Mouse (Mus musculus): ENCODE results near the gene Atp2b4. TPM values are rescaled to one million over a fixed set of nuclear protein-coding genes. Genes with fewer than 3 reads are reported as not detected.
"Not testable (repeated sequence)": the region's sequence is repeated elsewhere in the genome, so short reads cannot be mapped to it uniquely, and the experiment has no call there.

Atp2b4 gene
- polyA plus RNA-seq, 1 experiment from 2014 or later: 25.3 TPM

GRCm38 (mm10) chr1:133692195-133692594 is 108.6 kb downstream of the Atp2b4 start:
- Histone ChIP-seq H3K9me3 (no peaks in the 10 kb centered on the region), H3K27ac (no peak overlapping the region), H3K9ac (no peak overlapping the region), H3K4me2 (no peak overlapping the region), H3K4me1 (peaks cover 40% of the 10 kb centered on the region), H3K27me3 (no peaks in the 10 kb centered on the region), H3K36me3 (no peaks in the 10 kb centered on the region), H3K4me3 (no peak overlapping the region)
- WGBS: 39% methylated on average over 4 of the region's 4 CpGs
- no peak for ATAC-seq (ENCODE audit: insufficient number of reproducible peaks, insufficient read depth, low FRiP score, low TSS enrichment, low read depth)

- Histone ChIP-seq H3K4me1 (peaks cover 31% of the 10 kb centered on the region), H3K27me3 (no peaks in the 10 kb centered on the region), H3K36me3 (no peaks in the 10 kb centered on the region), H3K9ac (no peak overlapping the region), H3K27ac (no peak overlapping the region), H3K4me3 (no peak overlapping the region), H3K9me3 (no peaks in the 10 kb centered on the region), H3K4me2 (no peak overlapping the region)
- ATAC-seq (ENCODE audit: insufficient number of reproducible peaks, insufficient read depth, low FRiP score, low TSS enrichment, low read depth): no peak
- 95% methylated on average over 6 of the region's 6 CpGs for WGBS
Observed at GRCm38 (mm10) chr1:133691046-133691445, 109.8 kb downstream of the Atp2b4 start.

- no peaks in the 10 kb centered on the region for H3K9me3 ChIP-seq
- 0 out of 2 replicates have a peak within 1 kb of the TSS, but pooled peaks have one; percentile 17 for H3K27ac ChIP-seq
Observed at GRCm38 (mm10) chr1:133689897-133690296, 110.9 kb downstream of the Atp2b4 start, which contains the start of gene Lax1. Gene Lax1, minus strand, starts transcription at chr1:133690108.

GRCm38 (mm10) chr1:133688301-133688700 is 112.5 kb downstream of the Atp2b4 start:
- Histone ChIP-seq H3K36me3 (no peaks in the 10 kb centered on the region), H3K27ac (no peak overlapping the region), H3K4me3 (no peak overlapping the region), H3K4me1 (peaks cover 7% of the 10 kb centered on the region; the same call in 1 of the 2 replicates), H3K4me2 (no peak overlapping the region), H3K9ac (no peak overlapping the region), H3K9me3 (no peaks in the 10 kb centered on the region), H3K27me3 (no peaks in the 10 kb centered on the region)
- 64% methylated on average over 7 of the region's 7 CpGs for WGBS
- ATAC-seq (ENCODE audit: insufficient number of reproducible peaks, insufficient read depth, low FRiP score, low TSS enrichment, low read depth): no peak

More at GRCm38 (mm10) chr1:133689897-133690296, 110.9 kb downstream of the Atp2b4 start, which contains the start of gene Lax1:
- H3K4me3 ChIP-seq: no peak within 1 kb of the TSS
- H3K27me3 ChIP-seq: no peaks in the 10 kb centered on the region
- H3K4me1 ChIP-seq: peaks cover 20% of the 10 kb centered on the region
- 7% methylated on average over 6 of the region's 6 CpGs for WGBS
- no peaks in the 10 kb centered on the region for H3K36me3 ChIP-seq
- no peak within 1 kb of the TSS for H3K4me2 ChIP-seq
- no peak for ATAC-seq (ENCODE audit: insufficient number of reproducible peaks, insufficient read depth, low FRiP score, low TSS enrichment, low read depth)
- no peak within 1 kb of the TSS for H3K9ac ChIP-seq

- H3K4me1 ChIP-seq: peaks cover 7% of the 10 kb centered on the region; the same call in 1 of the 2 replicates
- H3K27me3 ChIP-seq: no peaks in the 10 kb centered on the region
- H3K4me3 ChIP-seq: no peak overlapping the region
- WGBS: 69% methylated on average over 10 of the region's 10 CpGs
- H3K36me3 ChIP-seq: no peaks in the 10 kb centered on the region
- no peak overlapping the region for H3K9ac ChIP-seq
- no peak overlapping the region for H3K27ac ChIP-seq
- ATAC-seq (ENCODE audit: insufficient number of reproducible peaks, insufficient read depth, low FRiP score, low TSS enrichment, low read depth): no peak
- no peak overlapping the region for H3K4me2 ChIP-seq
- H3K9me3 ChIP-seq: no peaks in the 10 kb centered on the region
Observed at GRCm38 (mm10) chr1:133685749-133686519, 114.9 kb downstream of the Atp2b4 start.

- H3K27ac ChIP-seq: no peak overlapping the region
- H3K9ac ChIP-seq: no peak overlapping the region
- no peaks in the 10 kb centered on the region for H3K36me3 ChIP-seq
- WGBS: 74% methylated on average over 3 of the region's 3 CpGs
- H3K27me3 ChIP-seq: no peaks in the 10 kb centered on the region
- H3K4me2 ChIP-seq: no peak overlapping the region
- no peaks in the 10 kb centered on the region for H3K9me3 ChIP-seq
- no peaks in the 10 kb centered on the region for H3K4me1 ChIP-seq
- ATAC-seq (ENCODE audit: insufficient number of reproducible peaks, insufficient read depth, low FRiP score, low TSS enrichment, low read depth): no peak
- H3K4me3 ChIP-seq: no peak overlapping the region
Observed at GRCm38 (mm10) chr1:133671801-133672200, 129.0 kb downstream of the Atp2b4 start.

DNA sequence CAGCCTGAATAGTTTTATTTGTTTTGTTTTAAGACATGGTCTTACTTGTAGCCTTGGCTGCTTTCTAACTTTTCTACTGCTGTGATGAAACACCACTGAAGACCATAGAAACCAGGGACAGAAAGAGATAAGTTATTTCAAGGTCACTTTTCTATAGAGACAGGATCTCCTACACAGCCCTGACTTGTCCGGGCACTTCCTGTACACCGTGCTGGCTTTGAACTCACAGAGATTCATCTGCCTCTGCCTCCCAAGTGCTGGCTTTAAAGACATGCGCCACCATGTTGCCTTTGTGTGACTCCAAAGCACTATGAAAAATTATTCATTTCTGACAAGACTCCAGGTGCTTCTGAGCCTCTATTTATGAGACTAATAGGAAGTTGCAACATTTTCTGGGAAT is 129.6 kb downstream of the Atp2b4 start:
- Histone ChIP-seq H3K36me3 (no peaks in the 10 kb centered on the region), H3K4me2 (no peak overlapping the region), H3K27ac (no peak overlapping the region), H3K27me3 (no peaks in the 10 kb centered on the region), H3K9ac (no peak overlapping the region), H3K4me1 (no peaks in the 10 kb centered on the region), H3K9me3 (no peaks in the 10 kb centered on the region), H3K4me3 (no peak overlapping the region)
- 90% methylated on average over 3 of the region's 3 CpGs for WGBS
- no peak for ATAC-seq (ENCODE audit: insufficient number of reproducible peaks, insufficient read depth, low FRiP score, low TSS enrichment, low read depth)

- Histone ChIP-seq H3K27ac (no peak overlapping the region), H3K4me1 (no peaks in the 10 kb centered on the region), H3K4me2 (no peak overlapping the region), H3K4me3 (no peak overlapping the region), H3K9ac (no peak overlapping the region), H3K27me3 (no peaks in the 10 kb centered on the region), H3K36me3 (no peaks in the 10 kb centered on the region), H3K9me3 (no peaks in the 10 kb centered on the region)
- ATAC-seq (ENCODE audit: insufficient number of reproducible peaks, insufficient read depth, low FRiP score, low TSS enrichment, low read depth): no peak
- WGBS: 75% methylated on average over 6 of the region's 6 CpGs
Observed at GRCm38 (mm10) chr1:133670776-133671175, 130.1 kb downstream of the Atp2b4 start.

DNA sequence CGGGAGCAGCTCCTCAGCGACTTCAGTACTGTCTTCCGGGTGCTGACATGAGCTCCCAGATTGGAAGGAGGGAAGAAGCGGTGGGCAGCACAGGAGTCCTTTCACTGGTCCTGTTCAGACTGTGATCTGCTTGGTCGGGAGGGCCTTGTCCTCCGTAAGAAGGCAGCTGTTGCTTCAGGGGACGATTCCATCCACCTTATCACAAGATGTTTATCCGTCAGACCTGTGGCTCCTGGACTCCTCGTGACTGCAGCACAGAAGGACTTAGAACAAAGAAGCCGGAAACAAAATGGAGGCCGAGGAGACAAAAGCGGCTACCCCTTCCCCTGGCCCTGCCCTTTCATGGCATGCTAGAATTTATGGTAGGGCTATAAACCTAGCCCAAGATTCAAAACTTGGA is 130.7 kb downstream of the Atp2b4 start:
- ATAC-seq (ENCODE audit: insufficient number of reproducible peaks, insufficient read depth, low FRiP score, low TSS enrichment, low read depth): no peak
- Histone ChIP-seq H3K27me3 (no peaks in the 10 kb centered on the region), H3K27ac (no peak overlapping the region), H3K4me2 (no peak overlapping the region), H3K4me1 (no peaks in the 10 kb centered on the region), H3K4me3 (no peak overlapping the region), H3K9ac (no peak overlapping the region), H3K9me3 (no peaks in the 10 kb centered on the region), H3K36me3 (no peaks in the 10 kb centered on the region)
- WGBS: 85% methylated on average over 12 of the region's 12 CpGs

DNA sequence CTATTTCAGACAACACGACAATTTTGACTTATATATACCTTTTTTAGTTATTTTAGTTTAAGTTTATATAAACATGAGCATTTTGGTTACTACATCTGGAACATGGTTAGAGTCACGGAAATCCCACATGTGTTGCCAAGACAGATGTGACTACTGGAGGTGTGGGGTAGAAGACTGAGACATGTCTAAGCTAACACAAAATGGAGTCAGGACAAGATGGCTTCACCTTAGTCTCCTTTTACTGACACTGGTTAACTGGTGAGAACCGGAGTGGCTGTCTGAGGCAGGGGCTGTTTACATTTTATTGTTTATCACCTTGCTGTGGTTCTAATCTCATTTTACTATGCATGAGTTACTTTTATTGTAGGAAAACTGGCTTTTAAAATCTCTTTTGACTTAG is 132.2 kb downstream of the Atp2b4 start:
- 82% methylated on average over 3 of the region's 3 CpGs for WGBS
- no peak for ATAC-seq (ENCODE audit: insufficient number of reproducible peaks, insufficient read depth, low FRiP score, low TSS enrichment, low read depth)

DNA sequence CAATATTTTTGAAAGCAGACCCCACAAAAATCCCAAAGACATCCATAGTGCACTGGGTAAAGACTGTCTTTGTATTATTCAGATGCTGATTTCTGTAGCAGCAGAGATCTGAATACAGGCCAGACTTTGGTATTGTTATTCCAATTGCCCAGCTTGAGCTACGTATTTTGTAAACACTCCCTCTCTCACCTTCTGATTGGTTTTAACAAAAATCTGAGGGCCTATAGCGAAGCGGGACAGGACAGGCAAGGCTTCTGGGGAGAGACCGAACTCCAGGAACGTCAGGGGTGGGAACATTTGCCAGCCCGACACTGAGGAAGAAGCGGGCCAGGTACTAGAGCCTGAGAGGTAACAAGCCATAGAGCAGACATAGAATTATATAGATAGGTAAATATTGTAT is 133.1 kb downstream of the Atp2b4 start:
- H3K4me3 ChIP-seq: no peak overlapping the region
- no peak overlapping the region for H3K9ac ChIP-seq
- no peaks in the 10 kb centered on the region for H3K9me3 ChIP-seq
- H3K4me1 ChIP-seq: no peaks in the 10 kb centered on the region
- no peaks in the 10 kb centered on the region for H3K27me3 ChIP-seq
- ATAC-seq (ENCODE audit: insufficient number of reproducible peaks, insufficient read depth, low FRiP score, low TSS enrichment, low read depth): no peak
- no peaks in the 10 kb centered on the region for H3K36me3 ChIP-seq
- 43% methylated on average over 7 of the region's 7 CpGs for WGBS
- H3K4me2 ChIP-seq: no peak overlapping the region
- H3K27ac ChIP-seq: no peak overlapping the region

More for the DNA sequence above, 132.2 kb downstream of the Atp2b4 start:
- H3K36me3 ChIP-seq: no peaks in the 10 kb centered on the region
- no peak overlapping the region for H3K4me3 ChIP-seq
- no peaks in the 10 kb centered on the region for H3K9me3 ChIP-seq
- H3K4me1 ChIP-seq: no peaks in the 10 kb centered on the region
- H3K9ac ChIP-seq: no peak overlapping the region
- H3K27ac ChIP-seq: no peak overlapping the region
- H3K4me2 ChIP-seq: no peak overlapping the region
- no peaks in the 10 kb centered on the region for H3K27me3 ChIP-seq

GRCm38 (mm10) chr1:133665713-133666112 is 135.1 kb downstream of the Atp2b4 start:
- H3K36me3 ChIP-seq; H3K27ac ChIP-seq; H3K27me3 ChIP-seq; H3K9ac ChIP-seq; H3K4me1 ChIP-seq; ATAC-seq (ENCODE audit: insufficient number of reproducible peaks, insufficient read depth, low FRiP score, low TSS enrichment, low read depth); H3K4me2 ChIP-seq; H3K9me3 ChIP-seq; H3K4me3 ChIP-seq: not testable (repeated sequence)
- WGBS: 91% methylated on average over 8 of the region's 8 CpGs

All from embryonic facial prominence, embryonic 13.5 days (tissue).